Mouse (Mus musculus): ENCODE measurements around the gene Frk.
"Not testable (repeated sequence)": the region's sequence is repeated elsewhere in the genome, so short reads cannot be mapped to it uniquely, and the experiment has no call there.

Gene Frk

DNA sequence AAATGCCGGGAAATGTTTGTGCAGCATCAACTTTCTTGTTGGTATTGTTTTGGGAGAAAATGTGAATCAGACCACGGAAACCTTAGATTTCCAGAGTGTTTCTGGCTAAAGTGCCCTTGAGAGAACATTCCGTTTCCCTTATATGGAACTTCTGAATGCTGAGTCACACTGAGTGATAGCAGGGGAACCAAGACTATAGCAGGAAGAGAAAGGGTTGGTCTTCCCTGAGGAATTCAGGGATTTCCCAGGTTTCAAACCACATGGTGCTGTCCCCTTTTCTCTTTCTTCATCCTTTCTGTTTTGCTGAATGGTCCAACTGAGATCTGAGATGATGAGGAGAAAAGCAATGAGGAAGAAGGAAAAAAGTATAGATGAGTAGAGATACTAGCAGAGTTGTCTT is 135.3 kb downstream of the Frk start:
- no peak for DNase-seq

DNA sequence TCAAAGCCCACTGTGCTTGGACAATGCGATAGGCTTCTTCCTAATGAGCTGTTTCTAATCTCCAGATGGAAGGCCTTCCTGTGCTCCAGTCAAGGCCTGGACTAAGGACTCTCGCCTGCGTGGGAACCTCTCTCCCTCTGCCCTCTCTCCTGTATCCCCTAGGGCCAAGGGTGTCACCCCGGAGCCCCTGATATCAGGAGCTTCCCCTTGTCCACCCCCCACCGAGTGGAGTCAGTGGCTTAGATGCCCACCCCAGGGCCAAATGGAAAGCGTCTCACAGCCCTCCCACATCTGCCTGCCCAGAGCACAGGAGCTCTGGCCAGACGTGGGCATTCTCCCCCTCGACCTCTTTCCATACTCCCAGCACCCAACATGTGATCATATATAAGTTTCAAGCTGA is 137.3 kb downstream of the Frk start:
- not testable (repeated sequence) for DNase-seq

DNA sequence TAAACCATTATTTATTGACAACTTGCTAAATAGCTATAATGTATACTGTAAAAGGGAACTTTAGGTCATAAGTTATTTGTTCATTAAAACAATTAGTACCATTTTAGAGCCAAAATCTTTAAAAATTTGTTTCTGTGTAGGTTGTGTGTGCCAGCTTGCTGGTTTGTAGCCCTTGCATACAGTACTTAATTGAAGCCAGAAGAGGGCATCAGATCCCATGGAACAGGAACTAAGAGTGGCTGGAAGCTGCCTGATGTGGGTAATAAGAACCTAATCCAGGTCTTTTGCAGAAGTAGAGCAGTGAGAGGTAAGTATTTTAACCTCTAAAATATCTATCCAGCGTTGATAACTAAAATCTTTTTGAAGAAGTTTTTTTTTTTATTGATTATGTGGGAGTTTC is 155.0 kb downstream of the Frk start:
- no peak for DNase-seq

Measured in thymus, postnatal 25 days (tissue).